Comparison of ENCODE assay signal across 8 mouse cellular contexts in the genomic region with DNA sequence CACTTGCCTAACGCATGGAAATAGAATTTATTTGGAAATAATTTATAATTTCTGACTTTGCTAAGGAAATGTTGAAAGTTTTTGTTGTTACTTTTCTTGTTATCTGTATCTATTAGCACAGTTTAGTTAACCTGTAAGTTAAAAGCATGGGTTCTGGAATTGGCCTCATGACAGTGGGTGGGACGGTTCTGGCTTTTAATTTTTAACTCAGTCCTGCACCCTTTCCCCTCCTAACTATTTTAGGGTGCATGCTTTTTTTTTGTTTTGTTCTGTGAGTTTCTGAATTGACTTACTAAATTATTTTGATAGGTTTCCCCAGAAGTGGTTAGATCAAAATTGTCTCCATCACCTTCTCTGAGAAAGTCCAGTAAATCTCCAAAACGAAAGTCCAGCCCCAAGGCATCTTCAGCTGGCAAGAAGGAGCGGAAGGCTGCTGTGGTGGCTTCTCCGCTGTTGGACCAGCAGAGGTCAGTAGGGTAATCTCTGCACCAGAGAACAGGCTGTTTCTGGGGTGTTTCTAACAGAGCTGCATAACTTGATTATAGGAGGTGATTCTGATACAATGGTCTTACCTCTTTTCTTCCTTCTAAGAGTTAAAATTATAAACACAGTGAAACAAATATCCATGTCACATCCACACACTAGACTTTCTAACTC. TPM values are rescaled to one million over a fixed set of nuclear protein-coding genes. Genes with fewer than 3 reads are reported as not detected.
A peak's percentile ranks its signal among the peaks of the same experiment; 100 is the strongest.
DNase-seq lines count a peak whose midpoint lies in the region; ATAC-seq and TF ChIP-seq lines count a peak whose summit lies in the region.

No protein-coding gene starts in this region.

- ATAC-seq in midbrain, embryonic 16.5 days = no peak

- no peaks in the 10 kb centered on the region for H3K9me3 ChIP-seq in midbrain, embryonic 10.5 days (replicated peaks)
- no peaks in the 10 kb centered on the region for H3K9me3 ChIP-seq in midbrain, embryonic 16.5 days (replicated peaks; ENCODE audit: control insufficient read depth, low read length, poor library complexity, severe bottlenecking)

- intact Hi-C loops in gastrocnemius, adult 2 months (cut with DNase I) = no loop called here

- no peaks in the 10 kb centered on the region for H3K4me1 ChIP-seq in midbrain, embryonic 10.5 days
- H3K4me1 ChIP-seq in midbrain, embryonic 16.5 days (ENCODE audit: control insufficient read depth, insufficient read depth, low read length) = no peaks in the 10 kb centered on the region

- no peak overlapping the region for H3K27ac ChIP-seq in gastrocnemius, adult 2 months
- H3K27ac ChIP-seq in midbrain, embryonic 10.5 days (replicated peaks) = no peak overlapping the region
- no peak overlapping the region for H3K27ac ChIP-seq in midbrain, embryonic 16.5 days (ENCODE audit: low read length)

- peaks cover 7% of the 10 kb centered on the region; the same call in 1 of the 2 replicates for H3K36me3 ChIP-seq in midbrain, embryonic 10.5 days
- 0 out of 2 replicates have a peak, but pooled peaks cover 2% of the 10 kb centered on the region for H3K36me3 ChIP-seq in midbrain, embryonic 16.5 days (ENCODE audit: control insufficient read depth, insufficient read depth, low read length)

- peak; percentile 26; the same call in 1 of the 2 replicates for TF ChIP-seq CTCF in gastrocnemius, adult 2 months (IDR thresholded peaks at IDR 0.05)

- H3K4me2 ChIP-seq in midbrain, embryonic 16.5 days (ENCODE audit: low read length) = no peak overlapping the region

- no peak for DNase-seq in gastrocnemius, adult 2 months
- DNase-seq in gastrocnemius, adult 8-10 months (ENCODE audit: low spot score in 2 of 2) = no peak
- DNase-seq in midbrain, embryonic 10.5 days (ENCODE audit: low spot score) = peak; percentile 32
- peak; percentile 65 for DNase-seq in kidney, adult 9 months
- DNase-seq in T-cell, adult 2 months (ENCODE audit: low spot score) = no peak
- DNase-seq in right cerebral cortex, postnatal 4 days = no peak
- no peak for DNase-seq in neural tube, embryonic 10.5 days (ENCODE audit: extremely low spot score, low spot score)

- no peak overlapping the region for H3K4me3 ChIP-seq in gastrocnemius, adult 2 months
- H3K4me3 ChIP-seq in midbrain, embryonic 10.5 days = no peak overlapping the region
- no peak overlapping the region for H3K4me3 ChIP-seq in midbrain, embryonic 16.5 days (ENCODE audit: low read depth, low read length)

- no peak overlapping the region for H3K9ac ChIP-seq in midbrain, embryonic 16.5 days (ENCODE audit: low read depth, low read length)

- H3K27me3 ChIP-seq in midbrain, embryonic 10.5 days (ENCODE audit: low read depth, poor library complexity, severe bottlenecking) = no peaks in the 10 kb centered on the region
- no peaks in the 10 kb centered on the region for H3K27me3 ChIP-seq in midbrain, embryonic 16.5 days (ENCODE audit: control insufficient read depth, insufficient read depth, low read depth, low read length)

- 70% methylated on average over 5 of the region's 5 CpGs for WGBS in midbrain, embryonic 10.5 days
- WGBS in midbrain, embryonic 16.5 days = 69% methylated on average over 5 of the region's 5 CpGs

RNA-seq across cellular contexts. Expression of a gene that starts 25.3 kb away (rescaled TPM):
- 10 to 100 TPM; 14.7 to 15.3 TPM for total RNA-seq in gastrocnemius, adult 2 months (2021)
- total RNA-seq in gastrocnemius, adult 8-10 months (2022) = 10 to 100 TPM; 14.3 to 19.1 (median 17.7) TPM
- 32.8 and 36.2 TPM in 2 replicates for polyA plus RNA-seq in midbrain, embryonic 10.5 days (2016; fragmentation: Nextera tagmentation; extraction: Ambion mirVana)
- polyA plus RNA-seq in midbrain, embryonic 16.5 days (2015; fragmentation: Nextera tagmentation; extraction: Ambion mirVana) = 40.7 and 42.4 TPM in 2 replicates

Comparison
In these comparisons a context has a peak if more than half of its experiments do, and no peak if none do; other contexts are left out.
1. DNase-seq: peak in midbrain, embryonic 10.5 days (single experiment) and kidney, adult 9 months (single experiment); none in gastrocnemius, adult 2 months (single experiment), gastrocnemius, adult 8-10 months (0 of 2), T-cell, adult 2 months (single experiment), right cerebral cortex, postnatal 4 days (single experiment) and neural tube, embryonic 10.5 days (single experiment).